Mouse (Mus musculus) C2C12 (cell line): ENCODE measurements around the gene Foxs1.
A peak's percentile ranks its signal among the peaks of the same experiment; 100 is the strongest.

Experiments
- CEBPB ChIP-seq: IDR thresholded peaks from one replicate; pipeline ENCODE4 v1.6.1; 2011; ENCODE audit warnings: low read depth, mild to moderate bottlenecking, control low read depth, moderate library complexity
- CTCF ChIP-seq: IDR thresholded peaks from one replicate; pipeline ENCODE4 v1.5.1; 2011; ENCODE audit not compliant: control insufficient read depth, insufficient read depth, insufficient read length
- FOSL1 ChIP-seq: IDR thresholded peaks from one replicate; pipeline ENCODE4 v1.8.0; 2011; ENCODE audit warnings: mild to moderate bottlenecking, low read length; ENCODE audit not compliant: poor library complexity, insufficient read depth, severe bottlenecking
- MAX ChIP-seq: IDR thresholded peaks from one replicate; pipeline ENCODE4 v1.6.1; 2011; ENCODE audit warnings: mild to moderate bottlenecking, control low read depth
- MYOD1 ChIP-seq: IDR thresholded peaks from one replicate; pipeline ENCODE4 v1.6.1; 2011; ENCODE audit warnings: low read depth; ENCODE audit not compliant: control insufficient read depth, insufficient read length
- USF1 ChIP-seq: IDR thresholded peaks from one replicate; pipeline ENCODE4 v1.6.1; 2011; ENCODE audit warnings: low read depth, mild to moderate bottlenecking, control low read depth, moderate library complexity

GRCm38 (mm10) chr2:152887230-152887629 lies 45.8 kb downstream of the Foxs1 start:
- TF ChIP-seq CEBPB (no peak), CTCF (peak; percentile 5), MYOD1 (no peak), FOSL1 (no peak), MAX (no peak), USF1 (no peak)
